Mouse (Mus musculus) megakaryocyte, embryonic 14.5 days (primary cell): Measurements from ENCODE around the gene Rpl15. TPM values are rescaled to one million over a fixed set of nuclear protein-coding genes. Genes with fewer than 3 reads are reported as not detected.
A peak's percentile ranks its signal among the peaks of the same experiment; 100 is the strongest.

ENCODE experiments used
- H3K27me3 ChIP-seq: replicated peaks from 2 replicates; pipeline ENCODE3; 2012; ENCODE audit warnings: inconsistent platforms
- H3K36me3 ChIP-seq: replicated peaks from 2 replicates; pipeline ENCODE3; 2012; ENCODE audit warnings: low read length, inconsistent platforms, mixed read lengths
- H3K4me1 ChIP-seq: 2 replicates; pipeline ENCODE4 v1.6.1; 2012; ENCODE audit warnings: inconsistent platforms
- H3K4me3 ChIP-seq: replicated peaks from 2 replicates; pipeline ENCODE3; 2012; ENCODE audit warnings: moderate library complexity, mild to moderate bottlenecking, inconsistent platforms
- H3K9me3 ChIP-seq: 2 replicates; pipeline ENCODE4 v1.6.1; 2012; ENCODE audit warnings: inconsistent platforms
- FLI1 ChIP-seq: IDR thresholded peaks from 2 replicates; pipeline ENCODE4 v1.6.1; 2012; ENCODE audit warnings: low read length, inconsistent platforms, mixed read lengths
- GATA1 ChIP-seq: IDR thresholded peaks from 3 replicates; pipeline ENCODE4 v1.6.1; 2012; ENCODE audit warnings: mixed read lengths, low read length, inconsistent platforms, borderline replicate concordance
- polyA plus RNA-seq: library from polyadenylated mRNA; stranded (reverse); fragments of >175 nt; gene quantifications from 2 replicates; pipeline ENCODE4 v1.2.3, GENCODE M21; 2012; ENCODE audit warnings: low replicate concordance; ENCODE audit not compliant: insufficient read depth

Rpl15 gene
- polyA plus RNA-seq = 78.0 and 176 TPM in 2 replicates

- H3K27me3 ChIP-seq = no peaks in the 10 kb centered on the region
- no peaks in the 10 kb centered on the region for H3K9me3 ChIP-seq
- peaks cover 9% of the 10 kb centered on the region for H3K4me1 ChIP-seq
- peaks cover 42% of the 10 kb centered on the region for H3K36me3 ChIP-seq
- TF ChIP-seq FLI1 (peak; percentile 84), GATA1 (no peak)
- H3K4me3 ChIP-seq = peak within 1 kb of the TSS; percentile 96
Measured at GRCm38 (mm10) chr14:18270529-18271441, at the start of gene Rpl15, which contains the start of gene Nkiras1. TSS of gene Rpl15 (minus strand) at chr14:18271391. TSS of gene Nkiras1 (plus strand) at chr14:18271136.

GRCm38 (mm10) chr14:18317457-18318411 lies 46.5 kb upstream of the Rpl15 start:
- H3K4me1 ChIP-seq = peaks cover 61% of the 10 kb centered on the region
- TF ChIP-seq FLI1 = no peak
- TF ChIP-seq GATA1 = no peak
- peaks cover 52% of the 10 kb centered on the region for H3K36me3 ChIP-seq
- H3K4me3 ChIP-seq = no peak overlapping the region
- no peaks in the 10 kb centered on the region for H3K9me3 ChIP-seq
- H3K27me3 ChIP-seq = no peaks in the 10 kb centered on the region

DNA sequence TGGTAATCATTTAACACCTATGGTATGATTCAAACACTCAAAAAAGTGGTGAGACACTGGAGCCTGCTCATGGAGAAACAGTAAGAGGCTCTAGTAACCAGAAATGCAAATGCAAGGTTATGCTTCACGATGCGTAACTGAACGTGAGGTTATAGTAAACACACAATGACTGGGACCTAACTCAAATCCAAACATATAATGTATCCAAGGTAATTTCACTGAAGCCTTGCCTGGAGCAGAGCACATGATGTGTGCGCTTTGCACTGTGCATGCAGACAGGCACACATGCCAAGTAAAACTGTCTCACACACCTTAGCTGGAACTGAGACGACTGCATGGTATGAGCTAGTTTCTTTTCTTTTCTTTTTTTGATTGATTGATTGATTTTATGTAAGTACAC lies 33.0 kb upstream of the Rpl15 start:
- Histone ChIP-seq H3K36me3 (peaks cover 29% of the 10 kb centered on the region), H3K27me3 (no peaks in the 10 kb centered on the region), H3K9me3 (no peaks in the 10 kb centered on the region), H3K4me1 (peaks cover 69% of the 10 kb centered on the region), H3K4me3 (no peak overlapping the region)
- TF ChIP-seq GATA1 = no peak
- no peak for TF ChIP-seq FLI1

DNA sequence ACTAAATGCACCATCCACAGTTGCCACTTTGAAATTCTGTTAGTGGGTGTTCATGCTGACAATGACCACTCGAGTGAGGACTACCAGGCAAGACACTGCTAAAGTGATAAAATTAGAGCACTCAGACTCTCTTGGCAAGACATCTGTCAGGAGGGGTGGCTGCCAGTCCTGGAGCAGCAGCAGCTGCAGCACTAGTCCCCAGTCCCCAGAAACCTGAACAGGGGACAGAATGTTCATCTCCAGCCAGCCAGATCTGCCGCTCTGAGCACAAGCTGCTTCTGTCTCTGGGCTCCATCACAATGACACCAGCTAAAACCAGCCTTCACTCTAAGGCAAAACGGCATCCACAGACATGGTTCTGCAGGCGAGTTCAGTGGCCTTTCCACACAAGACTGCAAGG lies 32.1 kb upstream of the Rpl15 start:
- no peaks in the 10 kb centered on the region for H3K27me3 ChIP-seq
- H3K4me3 ChIP-seq = no peak overlapping the region
- peaks cover 37% of the 10 kb centered on the region for H3K36me3 ChIP-seq
- TF ChIP-seq FLI1 (no peak), GATA1 (no peak)
- H3K9me3 ChIP-seq = no peaks in the 10 kb centered on the region
- peaks cover 73% of the 10 kb centered on the region for H3K4me1 ChIP-seq

DNA sequence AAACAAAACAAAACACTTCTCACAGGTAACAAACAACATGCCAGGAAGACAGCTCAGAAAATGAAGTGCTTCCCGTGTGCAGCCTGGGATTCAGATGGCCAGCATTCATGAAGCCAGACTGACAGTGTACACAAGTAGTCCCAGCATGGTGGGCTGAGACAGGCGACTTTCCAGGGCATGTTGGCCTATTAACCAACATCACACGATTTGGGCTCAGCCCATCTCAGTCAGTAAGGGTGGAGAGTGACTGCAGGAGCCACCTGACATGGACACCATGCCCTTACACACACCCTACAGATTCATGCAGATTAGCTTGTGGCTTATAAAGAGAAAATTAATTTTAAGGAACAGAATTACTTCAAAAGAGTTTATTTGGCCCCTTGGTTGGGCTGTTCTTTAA lies 31.6 kb upstream of the Rpl15 start:
- no peak for TF ChIP-seq GATA1
- no peak for TF ChIP-seq FLI1
- Histone ChIP-seq H3K9me3 (no peaks in the 10 kb centered on the region), H3K4me1 (peaks cover 72% of the 10 kb centered on the region), H3K27me3 (no peaks in the 10 kb centered on the region), H3K4me3 (no peak overlapping the region), H3K36me3 (peaks cover 40% of the 10 kb centered on the region)

DNA sequence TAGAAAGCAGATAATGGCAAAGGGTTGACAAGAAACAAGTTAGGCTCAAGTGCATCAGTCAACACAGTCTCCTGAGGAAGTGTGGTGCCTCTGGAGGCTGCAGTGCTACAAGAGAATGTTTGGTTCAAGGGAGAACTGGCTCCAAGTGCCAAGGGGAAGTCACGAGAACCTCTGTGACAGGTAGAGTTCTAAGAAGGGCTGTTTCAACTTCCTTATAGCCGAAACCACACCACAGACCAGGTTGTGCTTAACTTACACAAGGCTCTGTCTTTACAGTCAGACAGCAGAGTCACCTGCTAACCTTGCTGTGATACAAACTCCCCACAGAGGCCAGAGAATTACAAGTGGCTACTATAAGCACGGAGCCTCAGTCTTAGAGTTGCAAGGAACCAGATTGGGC lies 30.4 kb upstream of the Rpl15 start:
- Histone ChIP-seq H3K27me3 (no peaks in the 10 kb centered on the region), H3K36me3 (peaks cover 38% of the 10 kb centered on the region), H3K9me3 (no peaks in the 10 kb centered on the region), H3K4me3 (peak overlapping the region; percentile 24), H3K4me1 (peaks cover 79% of the 10 kb centered on the region)
- TF ChIP-seq GATA1 (no peak), FLI1 (no peak)

- H3K36me3 ChIP-seq = peaks cover 29% of the 10 kb centered on the region
- no peak for TF ChIP-seq FLI1
- no peak for TF ChIP-seq GATA1
- H3K4me3 ChIP-seq = no peak overlapping the region
- H3K4me1 ChIP-seq = peaks cover 76% of the 10 kb centered on the region
- H3K27me3 ChIP-seq = no peaks in the 10 kb centered on the region
- H3K9me3 ChIP-seq = no peaks in the 10 kb centered on the region
Measured at GRCm38 (mm10) chr14:18300676-18301075, 29.5 kb upstream of the Rpl15 start.

- peak overlapping the region; percentile 9 for H3K4me3 ChIP-seq
- TF ChIP-seq FLI1 (no peak), GATA1 (no peak)
Measured at GRCm38 (mm10) chr14:18298874-18299273, 27.7 kb upstream of the Rpl15 start.

GRCm38 (mm10) chr14:18297441-18297840 lies 26.2 kb upstream of the Rpl15 start:
- TF ChIP-seq GATA1 (no peak), FLI1 (no peak)
- H3K4me3 ChIP-seq = no peak overlapping the region

More at GRCm38 (mm10) chr14:18298874-18299273, 27.7 kb upstream of the Rpl15 start:
- H3K27me3 ChIP-seq = no peaks in the 10 kb centered on the region
- no peaks in the 10 kb centered on the region for H3K9me3 ChIP-seq
- peaks cover 80% of the 10 kb centered on the region for H3K4me1 ChIP-seq
- peaks cover 22% of the 10 kb centered on the region for H3K36me3 ChIP-seq

DNA sequence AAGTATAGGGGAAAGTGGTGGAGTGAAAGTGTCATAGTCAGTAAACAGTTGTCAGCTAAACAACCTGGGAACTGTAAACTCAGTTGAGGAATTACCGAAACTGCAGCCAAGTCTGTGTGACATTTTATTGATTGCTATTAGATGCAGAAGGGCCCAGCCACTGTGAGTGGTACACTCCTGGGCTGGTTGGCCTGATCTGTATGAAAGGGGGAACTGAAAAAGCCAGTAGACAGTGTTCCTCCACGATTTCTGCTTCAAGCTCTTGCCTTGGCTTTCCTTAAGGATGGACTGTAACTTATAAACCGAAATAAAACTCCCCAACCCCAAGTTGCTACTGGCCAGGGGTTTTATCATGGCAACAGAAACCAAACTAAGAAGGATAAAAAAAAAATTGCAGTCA lies 21.4 kb upstream of the Rpl15 start:
- Histone ChIP-seq H3K27me3 (no peaks in the 10 kb centered on the region), H3K9me3 (no peaks in the 10 kb centered on the region), H3K36me3 (peaks cover 17% of the 10 kb centered on the region), H3K4me3 (no peak overlapping the region), H3K4me1 (peaks cover 55% of the 10 kb centered on the region)
- TF ChIP-seq GATA1 (no peak), FLI1 (no peak)

More at GRCm38 (mm10) chr14:18297441-18297840, 26.2 kb upstream of the Rpl15 start:
- Histone ChIP-seq H3K4me1 (peaks cover 80% of the 10 kb centered on the region), H3K36me3 (peaks cover 17% of the 10 kb centered on the region), H3K27me3 (no peaks in the 10 kb centered on the region), H3K9me3 (no peaks in the 10 kb centered on the region)
